Mouse (Mus musculus) bone marrow, adult 2 months (tissue): Measurements from ENCODE around the gene 2310033P09Rik.
A peak's percentile ranks its signal among the peaks of the same experiment; 100 is the strongest.

Source experiments
- CTCF ChIP-seq: fragments of 200-500 bp; IDR thresholded peaks from 2 replicates; pipeline ENCODE4 v1.5.1; 2011; ENCODE audit warnings: low read length, control low read depth; ENCODE audit not compliant: control insufficient read depth, insufficient read depth
- POLR2A ChIP-seq: fragments of 200-500 bp; IDR thresholded peaks from 2 replicates; pipeline ENCODE4 v1.6.1; 2011; ENCODE audit warnings: low read depth, mild to moderate bottlenecking, control low read depth, low read length, borderline replicate concordance; ENCODE audit not compliant: control insufficient read depth

GRCm38 (mm10) chr11:59228122-59228953, 20.2 kb downstream of the 2310033P09Rik start, which contains the start of gene Arf1:
- TF ChIP-seq CTCF (no peak), POLR2A (peak; percentile 86)
